Mouse (Mus musculus) megakaryocyte, embryonic 14.5 days (primary cell): ENCODE results near the gene Tpm1. TPM values are rescaled to one million over a fixed set of nuclear protein-coding genes. Genes with fewer than 3 reads are reported as not detected.
A peak's percentile ranks its signal among the peaks of the same experiment; 100 is the strongest.

Source experiments
- H3K27me3 ChIP-seq: replicated peaks from 2 replicates; pipeline ENCODE3; 2012; ENCODE audit warnings: inconsistent platforms
- H3K36me3 ChIP-seq: replicated peaks from 2 replicates; pipeline ENCODE3; 2012; ENCODE audit warnings: low read length, inconsistent platforms, mixed read lengths
- H3K4me1 ChIP-seq: 2 replicates; pipeline ENCODE4 v1.6.1; 2012; ENCODE audit warnings: inconsistent platforms
- H3K4me3 ChIP-seq: replicated peaks from 2 replicates; pipeline ENCODE3; 2012; ENCODE audit warnings: moderate library complexity, mild to moderate bottlenecking, inconsistent platforms
- H3K9me3 ChIP-seq: 2 replicates; pipeline ENCODE4 v1.6.1; 2012; ENCODE audit warnings: inconsistent platforms
- FLI1 ChIP-seq: IDR thresholded peaks from 2 replicates; pipeline ENCODE4 v1.6.1; 2012; ENCODE audit warnings: low read length, inconsistent platforms, mixed read lengths
- GATA1 ChIP-seq: IDR thresholded peaks from 3 replicates; pipeline ENCODE4 v1.6.1; 2012; ENCODE audit warnings: mixed read lengths, low read length, inconsistent platforms, borderline replicate concordance
- polyA plus RNA-seq: library from polyadenylated mRNA; stranded (reverse); fragments of >175 nt; gene quantifications from 2 replicates; pipeline ENCODE4 v1.2.3, GENCODE M21; 2012; ENCODE audit warnings: low replicate concordance; ENCODE audit not compliant: insufficient read depth

Gene Tpm1
- polyA plus RNA-seq, 1 experiment = 240 TPM

DNA sequence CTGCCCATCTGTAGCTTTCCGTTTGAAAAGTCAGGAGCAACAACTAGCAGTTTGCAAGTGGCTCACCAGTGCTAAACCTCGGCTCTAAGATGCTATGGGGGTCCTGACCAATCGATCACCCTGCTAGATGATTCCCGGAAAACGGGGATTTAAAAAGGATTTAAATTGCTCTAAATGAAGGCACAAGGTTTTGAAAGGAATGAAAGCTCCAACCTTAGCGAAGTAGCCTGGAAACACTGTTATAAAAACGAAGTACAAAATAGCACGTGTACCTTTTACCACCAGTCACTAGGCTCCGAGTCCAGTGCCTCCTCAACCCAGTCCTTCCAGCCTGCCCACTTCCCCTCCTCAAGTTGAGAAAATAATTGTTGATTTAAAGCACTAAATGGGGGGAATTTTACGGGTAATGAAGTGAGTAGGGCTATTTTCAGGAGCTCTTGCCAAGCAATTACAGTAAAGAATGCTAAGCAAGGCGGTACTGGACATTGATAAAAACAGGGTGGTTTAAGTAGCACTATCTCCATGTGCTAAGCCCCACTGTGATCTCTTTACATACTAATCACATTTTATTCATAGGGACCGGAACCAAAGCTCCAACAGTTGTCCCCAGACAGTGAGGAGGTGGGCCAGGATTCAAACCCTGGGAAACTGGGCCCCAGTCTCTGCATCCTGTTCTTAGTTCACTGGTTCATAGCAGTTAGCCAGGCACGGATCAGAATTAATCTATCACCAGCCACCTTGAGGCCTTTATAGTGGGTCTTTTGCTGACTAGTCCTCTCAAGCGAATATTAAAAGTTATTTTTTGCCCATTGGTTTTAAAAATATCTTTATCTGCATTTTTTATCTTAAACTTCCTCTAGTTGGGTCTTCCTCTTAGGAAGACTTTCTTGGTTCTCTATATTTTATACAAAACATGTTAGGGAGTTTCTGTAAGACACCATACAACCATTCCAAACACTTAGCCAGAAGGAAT is 7.1 kb downstream of the Tpm1 start:
- no peak for TF ChIP-seq FLI1
- TF ChIP-seq GATA1 = no peak

GRCm38 (mm10) chr9:67040963-67041839 is 8.0 kb downstream of the Tpm1 start:
- Histone ChIP-seq H3K4me3 (peak overlapping the region; percentile 96), H3K27me3 (peaks cover under 1% of the 10 kb centered on the region), H3K9me3 (no peaks in the 10 kb centered on the region), H3K36me3 (peaks cover 49% of the 10 kb centered on the region), H3K4me1 (peaks cover 73% of the 10 kb centered on the region)
- TF ChIP-seq GATA1 = no peak
- no peak for TF ChIP-seq FLI1

More for the DNA sequence above, 7.1 kb downstream of the Tpm1 start:
- peaks cover 73% of the 10 kb centered on the region for H3K4me1 ChIP-seq
- H3K36me3 ChIP-seq = peaks cover 41% of the 10 kb centered on the region
- H3K4me3 ChIP-seq = peak overlapping the region; percentile 96
- H3K9me3 ChIP-seq = no peaks in the 10 kb centered on the region
- H3K27me3 ChIP-seq = peaks cover 10% of the 10 kb centered on the region

DNA sequence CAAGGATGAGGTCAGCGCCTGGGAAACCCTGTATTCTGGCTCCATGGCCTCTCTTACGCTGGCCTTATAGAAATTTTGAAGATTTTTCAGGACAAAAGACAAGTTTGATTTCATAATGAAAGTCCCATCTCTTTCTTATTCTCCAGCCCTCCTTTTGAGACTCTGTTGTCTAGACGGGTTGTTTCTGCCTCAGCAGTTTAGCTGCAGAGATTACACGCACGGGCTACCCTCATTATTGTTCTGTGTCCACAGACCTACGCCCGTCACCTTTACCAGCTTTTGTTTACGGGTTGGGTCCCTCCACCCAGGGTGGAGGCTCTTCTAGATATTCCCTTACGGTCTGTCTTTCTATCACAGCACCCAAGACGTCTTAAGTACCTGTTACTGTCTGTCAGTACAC is 9.3 kb downstream of the Tpm1 start:
- Histone ChIP-seq H3K9me3 (peaks cover 6% of the 10 kb centered on the region), H3K27me3 (no peaks in the 10 kb centered on the region), H3K4me3 (peak overlapping the region; percentile 96), H3K4me1 (peaks cover 74% of the 10 kb centered on the region), H3K36me3 (peaks cover 62% of the 10 kb centered on the region)
- TF ChIP-seq FLI1 (no peak), GATA1 (no peak)

DNA sequence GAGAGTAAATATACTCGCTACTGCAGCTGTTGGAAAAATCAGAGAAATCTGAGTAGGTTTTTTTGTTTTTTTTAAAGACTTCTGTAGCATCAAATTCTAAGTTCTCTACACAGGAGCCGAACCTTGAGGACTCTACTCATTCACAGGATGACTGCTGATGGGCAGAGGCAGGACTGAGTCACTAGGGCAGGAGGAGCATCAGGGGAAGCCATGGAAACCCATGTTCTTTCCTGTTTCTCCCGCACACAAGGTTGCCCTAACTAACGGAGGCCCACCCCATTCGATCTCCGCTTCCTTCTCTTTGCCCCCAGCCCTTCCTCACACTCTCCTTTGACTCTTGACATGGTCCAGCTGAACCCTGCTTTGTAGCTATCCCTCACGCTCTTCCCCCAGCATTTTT is 10.5 kb downstream of the Tpm1 start:
- peaks cover 74% of the 10 kb centered on the region for H3K36me3 ChIP-seq
- TF ChIP-seq GATA1 (no peak), FLI1 (no peak)
- H3K27me3 ChIP-seq = no peaks in the 10 kb centered on the region
- peak overlapping the region; percentile 96 for H3K4me3 ChIP-seq
- peaks cover 71% of the 10 kb centered on the region for H3K4me1 ChIP-seq
- H3K9me3 ChIP-seq = peaks cover 8% of the 10 kb centered on the region

GRCm38 (mm10) chr9:67037666-67038065 is 11.5 kb downstream of the Tpm1 start:
- Histone ChIP-seq H3K27me3 (no peaks in the 10 kb centered on the region), H3K9me3 (peaks cover 8% of the 10 kb centered on the region), H3K4me3 (peak overlapping the region; percentile 85), H3K4me1 (peaks cover 77% of the 10 kb centered on the region), H3K36me3 (peaks cover 84% of the 10 kb centered on the region)
- TF ChIP-seq GATA1 (no peak), FLI1 (no peak)

GRCm38 (mm10) chr9:67036527-67037118 is 12.6 kb downstream of the Tpm1 start:
- Histone ChIP-seq H3K9me3 (peaks cover 8% of the 10 kb centered on the region), H3K27me3 (no peaks in the 10 kb centered on the region), H3K4me1 (peaks cover 87% of the 10 kb centered on the region), H3K36me3 (peaks cover 90% of the 10 kb centered on the region), H3K4me3 (peak overlapping the region; percentile 84)
- no peak for TF ChIP-seq FLI1
- TF ChIP-seq GATA1 = no peak

DNA sequence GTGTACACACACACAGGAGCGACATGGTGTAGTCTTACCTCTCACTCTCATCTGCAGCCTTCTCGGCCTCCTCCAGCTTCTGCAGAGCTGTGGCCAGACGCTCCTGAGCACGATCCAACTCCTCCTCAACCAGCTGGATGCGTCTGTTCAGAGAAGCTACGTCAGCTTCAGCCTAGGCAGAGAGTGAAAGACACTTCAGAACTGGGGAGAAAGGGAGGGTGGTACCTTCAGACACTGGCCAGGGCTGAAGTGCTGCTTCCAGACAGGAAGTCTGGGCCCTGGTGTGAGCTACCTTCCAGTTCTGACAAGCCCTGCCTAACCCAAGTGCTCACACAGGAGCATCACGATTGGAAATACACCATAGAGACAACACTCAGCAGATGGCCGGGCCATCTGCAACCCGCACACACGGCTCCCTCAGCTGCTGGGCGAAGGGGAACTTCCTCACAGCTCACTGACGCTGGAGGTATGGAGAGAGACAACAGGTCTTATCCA is 13.2 kb downstream of the Tpm1 start:
- Histone ChIP-seq H3K36me3 (peaks cover 92% of the 10 kb centered on the region), H3K27me3 (no peaks in the 10 kb centered on the region), H3K4me3 (peak overlapping the region; percentile 47), H3K9me3 (peaks cover 8% of the 10 kb centered on the region), H3K4me1 (peaks cover 89% of the 10 kb centered on the region)
- no peak for TF ChIP-seq FLI1
- TF ChIP-seq GATA1 = no peak

DNA sequence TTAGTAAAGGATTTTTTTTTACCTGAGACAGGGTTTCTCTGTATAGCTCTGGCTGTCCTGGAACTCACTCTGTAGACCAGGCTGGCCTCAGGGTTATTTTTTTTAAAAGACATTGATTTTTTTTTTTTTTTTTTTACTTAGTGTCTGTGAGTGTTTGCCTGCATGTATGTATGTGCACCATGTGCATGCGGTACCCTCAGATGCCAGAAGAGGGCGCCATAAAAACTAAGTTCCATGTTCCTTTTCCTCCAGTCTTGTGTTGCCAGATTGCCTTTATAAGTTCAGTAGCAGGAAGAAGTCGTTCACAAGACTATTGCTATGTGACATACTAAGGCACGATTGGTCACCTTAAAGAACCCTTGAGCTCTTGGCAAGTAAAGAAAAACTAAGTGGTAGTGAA is 14.5 kb downstream of the Tpm1 start:
- peaks cover 8% of the 10 kb centered on the region for H3K9me3 ChIP-seq
- H3K4me1 ChIP-seq = peaks cover 89% of the 10 kb centered on the region
- TF ChIP-seq GATA1 = no peak
- no peak for TF ChIP-seq FLI1
- H3K36me3 ChIP-seq = peaks cover 92% of the 10 kb centered on the region
- H3K4me3 ChIP-seq = no peak overlapping the region
- no peaks in the 10 kb centered on the region for H3K27me3 ChIP-seq

DNA sequence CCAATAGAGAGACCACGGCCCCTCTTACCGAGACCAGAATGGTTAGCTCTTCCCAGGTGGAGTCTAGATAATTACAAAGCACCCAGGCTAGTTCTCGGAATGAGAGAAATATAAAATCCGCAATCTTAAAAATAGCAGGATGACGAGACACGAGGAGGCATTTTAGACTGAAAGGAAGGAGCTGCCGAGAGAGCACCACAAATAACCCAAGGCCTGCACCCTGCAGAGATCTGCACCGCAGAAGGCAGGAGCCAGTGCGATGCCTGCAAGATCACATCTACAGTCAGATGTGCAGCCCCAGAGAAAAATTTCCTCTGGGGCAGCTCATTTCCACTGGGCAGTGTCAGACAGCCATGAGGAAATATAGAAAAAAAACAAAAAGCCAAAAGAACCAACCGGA is 16.2 kb downstream of the Tpm1 start:
- no peak for TF ChIP-seq FLI1
- no peak for TF ChIP-seq GATA1
- Histone ChIP-seq H3K4me1 (peaks cover 89% of the 10 kb centered on the region), H3K4me3 (no peak overlapping the region), H3K36me3 (peaks cover 95% of the 10 kb centered on the region), H3K27me3 (no peaks in the 10 kb centered on the region), H3K9me3 (peaks cover 8% of the 10 kb centered on the region)
